In the genomic region with DNA sequence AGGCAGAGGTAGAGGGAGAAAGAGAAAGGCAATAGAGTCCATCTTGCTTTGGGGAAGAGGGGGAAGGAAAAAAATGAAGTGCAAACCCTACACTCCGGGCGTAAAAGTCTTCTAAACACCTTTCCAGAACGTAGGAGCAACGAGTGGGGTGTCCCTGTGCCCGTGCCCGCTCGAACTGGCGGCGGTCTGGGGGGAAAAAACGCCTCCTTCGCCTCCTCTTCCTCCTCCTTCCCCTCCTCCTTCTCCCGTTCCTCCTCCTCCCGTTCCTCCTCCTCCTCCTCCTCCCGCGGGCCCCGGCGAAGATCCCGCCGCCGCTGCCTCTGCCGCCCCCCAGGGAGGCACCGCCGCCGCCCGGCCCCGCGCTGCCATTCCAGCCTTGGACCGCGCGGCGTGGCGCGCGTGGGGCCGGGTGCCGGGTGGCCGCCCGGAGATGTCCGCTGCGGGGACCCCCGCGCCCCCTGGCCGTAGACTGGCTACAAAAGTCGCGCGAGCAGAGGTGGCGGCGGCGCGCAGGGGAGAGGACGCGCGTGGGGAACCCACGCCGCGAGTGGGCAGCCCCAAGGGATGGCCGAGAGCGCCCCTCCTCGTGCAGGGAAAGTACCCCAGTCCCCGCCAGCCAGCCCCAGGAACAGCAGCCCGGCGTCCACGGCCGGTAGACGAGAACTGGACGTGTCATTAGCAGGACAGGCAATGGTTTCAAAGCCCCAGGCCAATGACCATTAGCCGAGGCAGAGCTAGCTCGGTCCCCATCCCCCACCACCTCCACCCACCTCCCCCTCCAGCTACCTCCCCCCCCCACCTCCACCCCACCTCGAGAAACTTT, we compare ENCODE assay signal across 8 mouse cellular contexts. TPM values are rescaled to one million over a fixed set of nuclear protein-coding genes. Genes with fewer than 3 reads are reported as not detected.
DNase-seq lines count a peak whose midpoint lies in the region; ATAC-seq lines count a peak whose summit lies in the region.

No protein-coding gene starts in this region.

- peak overlapping the region; percentile 97 for H3K27ac ChIP-seq in forebrain, embryonic 15.5 days (replicated peaks)
- H3K27ac ChIP-seq in hindbrain, embryonic 10.5 days = peak overlapping the region; percentile 96

- peak overlapping the region; percentile 99 for H3K4me2 ChIP-seq in forebrain, embryonic 15.5 days (replicated peaks)

- peak overlapping the region; percentile 85 for H3K4me3 ChIP-seq in forebrain, embryonic 15.5 days
- H3K4me3 ChIP-seq in hindbrain, embryonic 10.5 days = peak overlapping the region; percentile 96

- H3K27me3 ChIP-seq in forebrain, embryonic 15.5 days = no peaks in the 10 kb centered on the region
- H3K27me3 ChIP-seq in hindbrain, embryonic 10.5 days (ENCODE audit: insufficient read depth, poor library complexity, severe bottlenecking) = no peaks in the 10 kb centered on the region

- 0% methylated on average over 67 of the region's 69 CpGs for WGBS in forebrain, embryonic 15.5 days
- WGBS in hindbrain, embryonic 10.5 days = under 1% methylated on average over 69 of the region's 69 CpGs

- DNase-seq in Muller cell, postnatal 12 days (ENCODE audit: inconsistent ontology term) = peak; percentile 57
- peak; percentile 26 for DNase-seq in c-Kit-positive CD71-positive TER-119-positive erythroid progenitor cells, embryonic 14.5 days (ENCODE audit: low spot score)
- peak; percentile 68 for DNase-seq in hindbrain, embryonic 10.5 days (ENCODE audit: low spot score)
- DNase-seq in layer of hippocampus, postnatal 36 days = peak; percentile 30 to 31
- DNase-seq in lung, postnatal 36 days = peak; percentile 34
- peak; percentile 8 for DNase-seq in retina, postnatal 7 days (ENCODE audit: low read depth, low spot score)
- peak; percentile 30 for DNase-seq in urinary bladder, postnatal 25 days (ENCODE audit: low spot score)

- ATAC-seq in forebrain, embryonic 15.5 days (replicated peaks) = no peak

- H3K36me3 ChIP-seq in forebrain, embryonic 15.5 days = no peaks in the 10 kb centered on the region
- H3K36me3 ChIP-seq in hindbrain, embryonic 10.5 days = 0 out of 2 replicates have a peak, but pooled peaks cover 3% of the 10 kb centered on the region

- H3K4me1 ChIP-seq in forebrain, embryonic 15.5 days = peaks cover 15% of the 10 kb centered on the region
- peaks cover 22% of the 10 kb centered on the region for H3K4me1 ChIP-seq in hindbrain, embryonic 10.5 days (replicated peaks)

- H3K9ac ChIP-seq in forebrain, embryonic 15.5 days (replicated peaks) = peak overlapping the region; percentile 89

- no peaks in the 10 kb centered on the region for H3K9me3 ChIP-seq in forebrain, embryonic 15.5 days
- H3K9me3 ChIP-seq in hindbrain, embryonic 10.5 days = no peaks in the 10 kb centered on the region

RNA-seq across cellular contexts. Expression of gene Bbx, which starts 2.3 kb away (rescaled TPM):
- 33.5 and 33.7 TPM in 2 replicates for polyA plus RNA-seq in forebrain, embryonic 15.5 days (2015; fragmentation: Nextera tagmentation; extraction: Ambion mirVana)
- 30.7 and 42.2 TPM in 2 replicates for polyA plus RNA-seq in hindbrain, embryonic 10.5 days (2016; fragmentation: Nextera tagmentation; extraction: Ambion mirVana)
- total RNA-seq in layer of hippocampus, postnatal 36 days (2021) = 10 to 100 TPM; 25.5 to 27.5 TPM

Comparison
In these comparisons a context has a peak if more than half of its experiments do, and no peak if none do; other contexts are left out.
1. DNase-seq: peak in every context shown above with its lines; median percentile 68 in hindbrain, embryonic 10.5 days; 57 in Muller cell, postnatal 12 days; 34 in lung, postnatal 36 days; 30 in layer of hippocampus, postnatal 36 days; 30 in urinary bladder, postnatal 25 days; 26 in c-Kit-positive CD71-positive TER-119-positive erythroid progenitor cells, embryonic 14.5 days; 8 in retina, postnatal 7 days.